Mouse (Mus musculus): ENCODE data around the gene Gas6. TPM values are rescaled to one million over a fixed set of nuclear protein-coding genes. Genes with fewer than 3 reads are reported as not detected.

Gas6 gene
- total RNA-seq (2021): 100 to 1,000 TPM in 1 of 2 experiments, 10 to 100 TPM in 1; 98.8 to 117 TPM

DNA sequence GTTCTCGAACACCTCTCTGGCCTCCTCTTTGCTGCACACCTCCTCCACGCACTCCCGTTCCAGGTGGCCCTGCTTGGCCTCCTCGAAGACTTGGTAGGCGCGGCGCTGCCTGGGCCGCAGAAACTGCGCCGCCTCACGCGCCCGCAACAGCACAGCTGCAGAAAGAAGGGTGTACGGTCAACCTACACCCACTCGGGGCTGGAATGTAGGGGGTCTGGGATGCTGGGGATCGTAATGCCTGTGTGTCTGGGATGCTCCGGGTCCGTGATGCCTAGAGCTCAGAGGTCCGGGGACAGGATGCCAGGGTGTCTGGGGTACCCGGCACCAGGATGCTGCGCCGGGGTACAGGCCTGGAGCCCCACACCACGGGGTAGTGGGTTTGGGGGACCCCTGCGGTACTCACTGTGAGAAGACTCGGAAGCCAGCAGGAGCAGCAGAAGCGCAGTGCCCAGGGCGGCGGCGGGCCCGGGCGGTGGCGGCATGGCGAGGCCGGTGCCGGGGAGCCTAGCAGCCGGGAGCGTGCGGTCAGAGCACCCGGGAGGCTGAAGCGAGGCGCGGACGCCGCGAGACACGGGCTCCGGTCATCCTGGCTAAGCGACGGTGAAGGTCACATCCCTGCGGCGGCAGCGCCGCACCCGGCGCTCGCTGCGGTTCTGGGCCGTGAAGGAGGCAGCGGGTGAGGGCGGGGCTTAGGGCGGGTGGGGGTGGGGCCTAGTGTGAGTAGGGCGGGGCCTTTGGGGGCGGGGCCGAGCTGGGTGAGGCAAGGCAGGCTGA, at the start of gene Gas6:
Gene Gas6 (minus strand): TSS at position 633 of the 774 bp plus-strand sequence.
- peak; percentile 65 to 76 for DNase-seq (ENCODE audit: low spot score in 2 of 2)
- intact Hi-C loops (cut with DNase I): loop anchor here (5.0 kb wide), 1 partner anchor 53 kb away; no protein-coding TSS in a partner anchor

DNA sequence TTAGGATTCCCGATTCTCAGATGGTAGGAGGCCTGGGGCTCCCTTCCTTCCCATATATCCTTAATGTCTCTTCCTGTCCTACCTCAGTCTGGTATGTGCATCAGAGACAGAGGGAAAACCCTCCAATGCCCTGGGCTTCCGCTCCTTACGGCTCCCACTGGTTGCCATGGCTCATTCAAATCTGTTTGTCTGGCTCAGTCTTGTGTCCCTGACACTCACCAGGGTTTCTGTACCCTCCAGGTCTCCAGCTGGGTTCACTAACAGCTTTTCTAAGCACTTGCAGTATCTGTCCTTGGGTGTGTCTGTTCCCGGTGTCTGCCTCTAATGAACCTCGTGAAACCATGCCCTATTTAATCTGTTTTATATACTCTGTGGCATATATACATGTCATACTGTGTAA, 47.2 kb upstream of the Gas6 start:
- no peak for DNase-seq (ENCODE audit: low spot score in 2 of 2)
- intact Hi-C loops (cut with DNase I): loop anchor here (10.0 kb wide), 1 partner anchor 333 kb away; no protein-coding TSS in a partner anchor

DNA sequence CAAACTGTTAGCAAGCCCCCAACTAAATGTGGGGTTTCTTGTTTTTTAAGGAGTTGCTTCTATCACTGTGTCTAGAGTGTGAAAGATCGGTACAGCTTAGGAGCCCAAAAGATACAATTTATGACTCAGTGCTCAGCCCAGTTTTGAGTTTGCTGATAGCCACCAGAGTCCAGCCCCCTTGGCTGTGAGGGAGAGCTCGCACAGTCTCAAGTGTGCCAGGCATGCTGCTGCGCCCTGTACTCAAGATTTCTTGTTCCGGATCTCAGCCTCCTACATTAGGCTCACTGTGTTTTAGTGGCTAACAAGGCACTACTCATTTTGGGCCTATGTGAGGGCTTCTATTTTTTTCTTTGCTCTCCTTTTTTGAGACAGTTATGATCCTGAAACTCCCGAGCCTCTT, 45.8 kb upstream of the Gas6 start:
- intact Hi-C loops (cut with DNase I): loop anchor here (10.0 kb wide), 1 partner anchor 335 kb away; no protein-coding TSS in a partner anchor
- DNase-seq (ENCODE audit: low spot score in 2 of 2): no peak

DNA sequence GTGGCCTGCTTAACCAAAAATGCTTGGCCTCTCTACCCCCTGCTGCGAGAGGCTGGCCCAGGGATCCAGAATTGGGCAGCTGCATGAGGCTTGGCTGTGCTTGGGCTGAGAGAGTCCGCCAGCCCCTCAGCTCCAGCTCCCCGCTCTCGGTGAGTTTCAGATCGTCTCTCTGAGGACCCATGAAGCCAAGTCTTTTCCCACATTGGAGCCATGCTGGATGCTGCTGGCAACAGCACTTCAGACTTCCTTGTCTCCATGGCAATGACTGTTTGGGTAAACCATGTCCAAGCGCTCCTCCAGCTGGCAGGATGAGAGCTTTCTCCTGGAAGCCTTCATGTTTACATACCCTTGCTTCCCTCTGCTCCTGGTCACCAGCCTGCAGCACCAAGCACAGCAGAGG, 44.5 kb upstream of the Gas6 start:
- intact Hi-C loops (cut with DNase I): no loop called here
- DNase-seq (ENCODE audit: low spot score in 2 of 2): peak; percentile 54 to 57

DNA sequence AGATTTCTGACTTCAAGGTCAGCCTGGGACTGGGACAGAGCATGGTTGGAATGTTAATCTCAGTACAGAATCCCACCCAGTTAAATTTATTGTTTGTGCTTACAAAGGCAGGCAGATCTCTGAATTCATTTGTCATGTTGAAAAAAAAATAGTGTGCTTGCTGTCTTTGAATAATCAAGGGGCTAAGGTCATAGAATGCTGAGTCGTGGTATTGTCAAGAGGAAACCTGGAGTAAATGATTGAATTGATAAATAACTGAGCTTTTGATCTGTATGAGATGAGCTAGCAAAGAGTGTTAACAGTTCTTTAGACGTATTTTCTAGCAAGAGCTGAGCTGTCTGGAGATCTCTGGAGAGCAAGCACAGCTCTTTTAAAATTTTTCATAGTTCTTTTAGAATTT, 42.8 kb upstream of the Gas6 start:
- no peak for DNase-seq (ENCODE audit: low spot score in 2 of 2)
- intact Hi-C loops (cut with DNase I): no loop called here

DNA sequence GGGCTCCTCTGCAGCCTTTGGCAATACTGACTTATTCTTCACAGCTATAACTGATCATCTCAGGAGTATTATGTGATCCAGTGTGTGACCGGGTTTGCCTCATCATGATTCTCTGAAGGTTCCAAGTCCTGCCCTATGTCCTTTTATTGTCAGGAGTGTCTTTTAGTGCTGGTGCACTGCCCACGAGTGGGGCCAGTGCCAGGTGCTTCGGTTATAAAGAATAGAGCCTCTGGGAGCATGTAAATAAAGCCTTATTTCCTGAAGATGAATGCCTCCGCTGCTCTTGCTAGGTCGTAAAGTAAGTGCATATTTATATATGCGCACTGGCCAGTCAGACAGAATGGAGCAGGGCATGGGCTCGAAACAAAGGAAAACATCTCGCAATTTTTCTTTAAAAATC, 38.8 kb upstream of the Gas6 start:
- no peak for DNase-seq (ENCODE audit: low spot score in 2 of 2)
- intact Hi-C loops (cut with DNase I): no loop called here

DNA sequence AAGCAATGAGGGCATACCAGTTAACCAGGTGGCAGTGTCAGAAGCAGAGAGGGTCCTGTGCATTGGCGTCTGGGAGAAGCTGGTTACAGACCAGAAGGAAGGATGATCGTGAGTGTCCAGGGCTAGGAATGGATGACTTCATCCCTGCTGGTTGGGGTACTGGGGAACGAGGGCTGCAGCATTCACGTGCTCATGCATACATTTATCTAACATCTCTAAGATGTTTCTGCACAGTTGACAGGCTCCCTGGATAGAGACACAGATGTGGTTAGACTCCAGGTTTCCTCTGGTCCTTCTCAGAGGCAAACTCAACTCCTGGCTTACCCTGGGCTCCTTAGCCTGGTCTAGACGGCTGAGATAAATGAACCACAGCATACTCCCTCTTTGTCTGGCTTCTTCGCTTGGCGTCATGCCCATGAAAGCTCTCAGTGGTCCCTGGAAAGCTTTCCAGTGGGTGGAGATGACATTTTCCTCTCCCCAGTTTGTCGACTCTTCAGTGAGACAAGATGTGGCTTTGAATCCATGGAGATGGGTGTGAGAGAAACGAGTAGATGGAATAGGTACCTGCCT, 37.4 kb upstream of the Gas6 start:
- DNase-seq (ENCODE audit: low spot score in 2 of 2): no peak
- intact Hi-C loops (cut with DNase I): no loop called here

DNA sequence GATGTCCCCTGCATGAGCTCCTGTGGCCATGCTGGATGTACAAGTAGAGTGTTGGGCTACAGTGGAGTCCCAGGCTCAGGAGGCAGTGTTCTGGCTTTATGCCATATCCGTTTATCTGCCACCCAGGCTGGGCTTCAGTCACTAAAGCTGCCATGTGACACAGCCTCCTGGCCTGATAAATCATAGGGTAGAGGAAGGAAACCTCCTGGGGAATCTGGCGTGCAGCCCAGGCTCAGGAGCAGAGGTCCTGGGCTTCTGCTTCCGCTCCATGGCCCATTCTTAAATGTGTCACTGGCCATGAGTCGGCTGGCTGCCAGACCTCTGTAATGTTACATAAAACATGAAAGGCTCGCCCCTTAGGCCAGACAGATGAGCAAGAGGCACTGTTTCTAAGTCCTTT, 36.7 kb upstream of the Gas6 start:
- peak; percentile 47 to 49 for DNase-seq (ENCODE audit: low spot score in 2 of 2)
- intact Hi-C loops (cut with DNase I): no loop called here

DNA sequence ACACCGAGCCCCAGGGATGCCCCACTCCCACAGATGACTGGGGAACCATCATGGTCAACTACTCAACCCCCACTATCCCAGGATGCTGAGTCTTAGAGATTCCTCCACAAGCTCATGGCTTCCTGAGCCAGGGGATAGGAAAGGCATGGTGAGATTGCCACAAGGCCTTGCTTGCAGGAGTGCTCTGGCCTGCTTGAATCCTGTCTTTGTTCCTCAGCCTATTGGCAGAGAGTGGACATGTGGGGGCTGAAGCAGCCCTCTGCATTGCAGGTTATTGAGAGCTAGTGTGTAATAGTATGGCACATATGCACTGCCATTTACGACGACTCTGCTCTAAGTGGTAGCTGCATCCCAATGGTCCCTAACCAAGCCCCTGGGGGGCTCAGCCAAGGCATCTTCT, 36.1 kb upstream of the Gas6 start:
- DNase-seq (ENCODE audit: low spot score in 2 of 2): no peak
- intact Hi-C loops (cut with DNase I): no loop called here

DNA sequence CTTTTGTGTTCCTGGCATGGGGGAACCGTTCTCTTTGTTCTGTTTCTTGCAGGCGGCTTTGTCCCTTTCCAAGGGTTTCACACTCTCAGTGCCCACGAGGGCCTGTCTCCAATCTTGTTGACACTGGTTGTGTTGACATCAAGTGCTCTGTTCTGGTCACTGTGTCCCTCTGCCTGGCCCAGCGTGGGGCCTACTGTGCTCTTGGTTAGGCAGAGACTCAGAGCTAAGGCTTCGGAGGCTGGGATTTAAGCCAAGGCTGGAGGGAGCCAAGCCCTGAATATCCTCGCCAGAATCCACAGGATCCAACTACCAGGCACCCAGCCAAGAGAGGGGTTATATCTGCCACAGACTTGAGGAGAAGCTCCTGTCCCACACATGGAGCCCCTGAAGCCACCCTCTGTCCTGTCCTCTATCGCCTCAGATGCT, 35.6 kb upstream of the Gas6 start:
- intact Hi-C loops (cut with DNase I): no loop called here
- peak; percentile 39 to 54 for DNase-seq (ENCODE audit: low spot score in 2 of 2)

DNA sequence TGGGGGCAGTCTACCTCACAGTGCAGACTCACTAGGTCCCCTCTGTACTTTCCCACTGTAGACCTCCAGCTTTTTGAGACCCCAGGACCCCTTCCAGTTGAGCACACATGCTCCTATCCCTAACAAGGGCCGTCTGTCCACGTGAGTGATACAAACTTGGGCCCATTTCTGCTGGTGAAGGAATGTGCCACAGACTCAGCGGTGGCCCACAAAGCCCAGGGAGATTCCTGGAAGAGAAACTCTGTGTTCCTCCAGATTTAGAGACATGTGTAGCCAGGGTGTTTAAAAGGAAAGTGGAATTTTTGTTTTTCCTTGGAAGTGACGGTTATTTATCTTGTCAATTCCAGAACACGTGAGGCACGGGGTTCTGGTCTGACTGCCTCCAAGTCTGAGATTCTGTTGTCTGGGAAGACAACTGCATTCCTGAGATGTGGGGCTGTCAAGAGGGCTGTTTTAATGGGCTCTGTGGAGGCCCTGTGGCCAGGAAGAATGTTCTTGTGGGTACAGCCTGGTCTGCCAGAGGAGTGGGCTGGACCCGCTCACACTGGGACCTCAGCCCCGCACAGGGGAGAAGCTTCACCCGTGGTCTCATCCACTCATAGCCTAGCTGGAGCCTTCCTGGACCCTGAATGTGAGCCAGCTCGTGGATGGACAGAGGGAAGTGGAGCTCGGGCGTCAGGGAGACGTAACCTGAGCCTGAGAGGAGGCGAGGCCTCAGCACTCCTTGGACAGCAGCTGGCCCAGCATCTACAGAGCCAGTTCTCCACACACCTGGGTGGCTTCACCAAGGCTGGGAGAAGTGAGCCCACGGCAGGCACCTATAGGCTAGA, 34.9 kb upstream of the Gas6 start:
- intact Hi-C loops (cut with DNase I): no loop called here
- DNase-seq (ENCODE audit: low spot score in 2 of 2): no peak

DNA sequence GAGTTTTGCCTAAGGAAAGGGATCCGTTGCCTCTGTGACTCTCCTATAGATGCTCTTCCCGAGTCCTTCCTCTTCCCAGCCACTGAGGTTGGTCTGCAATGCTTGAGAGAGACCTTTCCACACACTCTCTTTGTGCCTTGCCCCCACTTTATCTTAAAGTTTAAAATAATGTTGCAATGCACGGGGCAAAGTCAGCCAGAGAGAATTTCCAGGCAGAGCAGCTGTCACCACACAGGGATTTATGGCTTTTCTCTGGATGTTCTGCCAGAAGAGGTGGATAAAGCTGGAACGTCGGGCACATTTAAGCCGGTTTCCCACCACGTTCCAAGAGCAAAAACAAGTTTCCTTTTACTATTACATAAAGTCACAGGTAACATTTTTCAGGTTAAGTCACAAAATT, 27.1 kb upstream of the Gas6 start:
- no peak for DNase-seq (ENCODE audit: low spot score in 2 of 2)
- intact Hi-C loops (cut with DNase I): no loop called here

DNA sequence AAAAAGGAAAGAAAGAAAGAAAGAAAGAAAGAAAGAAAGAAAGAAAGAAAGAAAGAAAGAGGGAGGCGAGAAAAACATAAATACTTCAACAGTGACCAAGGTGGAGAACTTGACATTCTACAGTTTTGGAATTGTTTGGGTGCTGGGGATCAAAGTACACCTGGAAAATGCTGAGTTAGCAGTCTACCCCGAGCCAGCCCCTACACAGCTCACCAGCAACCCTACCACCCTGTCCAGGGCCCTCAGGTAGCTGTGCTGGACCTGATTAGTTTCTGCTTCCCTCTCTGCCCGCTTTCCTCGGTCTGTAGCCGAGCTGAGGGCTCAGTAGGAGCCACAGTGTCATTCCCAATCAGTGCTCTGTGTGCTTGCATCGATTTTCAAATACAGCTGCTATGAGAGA, 26.1 kb upstream of the Gas6 start:
- DNase-seq (ENCODE audit: low spot score in 2 of 2): no peak
- intact Hi-C loops (cut with DNase I): no loop called here

DNA sequence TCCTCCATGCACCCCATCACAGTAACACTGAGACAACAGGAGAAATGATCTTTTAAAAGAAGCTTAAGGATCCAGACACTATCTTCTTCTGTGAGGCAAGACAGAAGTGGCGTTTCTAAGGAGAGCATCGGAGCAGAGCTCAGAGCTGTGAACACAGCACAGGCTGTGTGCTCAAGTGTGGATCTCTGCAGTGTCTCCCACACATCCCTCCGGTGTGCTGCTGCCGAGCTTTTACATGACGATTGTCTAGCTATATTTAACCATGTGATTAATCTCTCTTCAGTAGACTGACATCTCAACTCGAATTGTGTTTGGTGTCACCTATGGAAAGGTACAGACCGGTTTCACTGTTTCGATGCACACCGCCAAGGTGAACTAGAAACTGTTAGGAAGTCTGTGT, 25.2 kb upstream of the Gas6 start:
- DNase-seq (ENCODE audit: low spot score in 2 of 2): peak; percentile 35 to 47

DNA sequence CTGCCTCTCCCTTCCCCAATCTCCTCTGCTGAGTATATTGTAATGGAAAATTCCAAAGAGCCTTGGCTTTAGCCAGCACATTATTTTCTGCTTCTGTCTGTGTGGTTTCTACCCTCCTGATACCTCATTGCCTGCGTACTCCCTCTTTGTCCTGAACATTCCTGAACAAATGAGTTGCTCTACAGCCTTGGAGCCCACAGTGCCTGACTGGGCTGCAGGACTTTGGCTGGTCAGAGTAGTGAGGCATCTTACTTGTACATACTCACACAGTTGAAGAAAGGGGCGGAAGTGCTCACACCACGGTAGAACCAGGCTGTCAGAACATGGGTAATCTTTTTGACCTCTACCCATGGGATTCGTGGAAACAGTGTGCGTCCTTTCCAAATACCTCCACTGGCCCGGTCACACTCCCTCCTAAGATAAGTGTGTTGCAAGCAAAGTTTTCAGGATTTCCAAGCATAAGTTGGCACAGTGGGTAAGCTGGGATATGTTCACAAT, 23.0 kb upstream of the Gas6 start:
- DNase-seq (ENCODE audit: low spot score in 2 of 2): no peak
- intact Hi-C loops (cut with DNase I): no loop called here

More for the DNA sequence above, 25.2 kb upstream of the Gas6 start:
- intact Hi-C loops (cut with DNase I): no loop called here

DNA sequence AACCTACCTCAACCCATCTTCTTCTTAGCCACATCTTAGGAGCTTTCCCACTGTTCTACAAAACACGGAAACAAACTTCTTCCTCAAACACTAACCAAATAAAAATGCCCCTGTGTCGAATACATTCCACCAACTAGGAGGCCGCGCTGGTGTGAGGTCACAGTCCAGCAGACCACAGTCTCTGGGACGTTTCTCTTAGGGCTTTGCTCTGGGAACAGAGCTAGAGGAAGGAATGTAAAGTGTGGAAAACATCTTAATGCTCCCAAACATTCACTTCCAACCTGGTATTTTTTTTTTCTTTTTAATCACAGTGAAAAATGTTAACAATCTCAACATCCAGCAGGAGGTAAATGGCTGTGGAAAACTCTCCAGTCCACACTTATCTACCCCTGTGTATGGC, 22.4 kb upstream of the Gas6 start:
- intact Hi-C loops (cut with DNase I): no loop called here
- no peak for DNase-seq (ENCODE audit: low spot score in 2 of 2)

DNA sequence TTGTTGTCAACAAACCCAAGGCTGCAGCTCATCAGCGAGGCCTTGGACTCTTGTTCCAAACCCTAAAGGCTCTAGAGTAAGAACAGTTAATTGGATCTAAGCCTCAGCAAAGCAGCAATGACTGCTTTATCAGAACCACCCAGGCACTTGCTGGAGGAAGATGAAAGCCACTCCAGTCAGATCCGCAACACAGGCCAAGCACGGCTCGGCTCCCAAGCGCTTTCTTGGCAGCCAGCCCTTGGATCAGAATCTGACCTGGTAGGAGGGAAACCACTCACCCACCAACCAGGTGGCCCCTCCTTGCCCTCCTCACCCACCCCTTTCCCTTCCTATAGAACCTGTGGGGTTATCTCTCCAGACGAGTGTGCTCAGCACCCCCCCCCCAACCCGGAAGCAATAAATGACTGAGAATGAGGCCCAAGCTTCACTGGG, 21.7 kb upstream of the Gas6 start:
- DNase-seq (ENCODE audit: low spot score in 2 of 2): no peak
- intact Hi-C loops (cut with DNase I): no loop called here

DNA sequence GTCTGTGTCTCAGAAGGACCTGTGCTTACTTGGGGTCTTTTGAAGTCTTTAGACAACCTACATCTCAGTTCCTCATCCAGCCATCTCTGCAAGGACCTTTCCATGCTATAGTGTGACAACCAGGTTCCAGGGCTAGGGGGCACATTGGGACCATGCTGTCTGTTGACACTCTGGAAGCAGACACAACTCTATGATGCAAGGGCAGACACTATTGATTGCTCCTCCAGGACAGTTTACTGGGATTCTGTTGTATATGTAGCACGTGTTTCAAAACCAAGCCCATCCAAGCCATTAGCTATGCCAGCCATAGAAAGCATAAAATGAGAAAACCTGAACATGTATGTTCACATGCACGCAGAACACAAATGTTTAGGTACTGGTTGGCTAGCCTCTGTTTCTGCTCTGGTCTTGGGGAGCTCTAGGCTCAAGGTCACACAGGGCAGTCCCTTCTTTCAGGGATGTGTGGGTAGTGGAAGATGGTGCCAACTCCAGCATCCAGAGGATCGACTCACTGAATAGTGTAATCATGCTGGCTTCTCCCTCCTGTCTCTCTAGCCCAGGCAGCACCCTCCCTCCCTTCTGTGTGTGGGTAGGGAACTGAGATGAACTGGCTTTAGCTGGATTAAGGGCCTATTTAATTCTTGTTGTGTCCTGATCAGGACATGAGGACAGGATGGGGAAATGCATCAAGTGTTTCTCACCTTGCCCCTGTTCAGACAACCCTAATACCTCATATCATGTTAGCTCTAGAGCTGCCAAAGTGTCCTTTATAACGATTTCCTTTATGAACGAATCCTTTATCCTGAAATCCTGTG, 19.5 kb upstream of the Gas6 start:
- intact Hi-C loops (cut with DNase I): no loop called here
- DNase-seq (ENCODE audit: low spot score in 2 of 2): no peak

DNA sequence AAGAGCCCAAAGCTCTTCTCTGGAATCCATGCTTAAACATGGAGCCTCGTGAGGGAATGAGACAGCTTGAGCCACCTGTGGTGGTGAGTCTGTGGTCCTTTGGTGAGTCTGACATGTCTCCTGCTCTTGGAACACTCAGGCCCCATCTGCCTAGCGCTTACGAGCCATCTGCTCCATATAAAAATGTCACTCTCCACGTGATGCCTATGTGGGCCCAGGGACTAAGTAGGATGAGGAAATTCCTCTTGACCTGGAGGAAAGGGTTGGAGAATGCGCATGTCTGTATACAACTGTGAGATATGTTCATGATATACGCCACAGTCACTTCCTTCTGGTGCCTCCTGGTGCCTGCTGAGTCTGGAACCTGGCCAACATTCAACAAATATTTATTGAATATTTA, 18.4 kb upstream of the Gas6 start:
- no peak for DNase-seq (ENCODE audit: low spot score in 2 of 2)
- intact Hi-C loops (cut with DNase I): no loop called here

Data from left cerebral cortex, postnatal 36 days (tissue).